Mouse (Mus musculus) forebrain, postnatal 0 days (tissue): ENCODE data around the gene Sh2b3. TPM values are rescaled to one million over a fixed set of nuclear protein-coding genes. Genes with fewer than 3 reads are reported as not detected.

Source experiments
- ATAC-seq: fragments of 200-750 bp; cut with Nextera tagmentation; 2 replicates; pipeline ENCODE4 v1.8.0; 2017; ENCODE audit warnings: mild to moderate bottlenecking, moderate library complexity
- DNase-seq: peaks from one replicate; pipeline ENCODE4 v3.0.0-alpha.2; 2015
- H3K27ac ChIP-seq: fragments of 300-500 bp; sonication (generic); 2 replicates; pipeline ENCODE4 v1.5.1; 2014; ENCODE audit warnings: low read depth, mild to moderate bottlenecking, antibody characterized with exemption, low read length, moderate library complexity, mixed read lengths
- H3K27me3 ChIP-seq: fragments of 300-500 bp; sonication (generic); 2 replicates; pipeline ENCODE4 v1.6.1; 2014; ENCODE audit warnings: mild to moderate bottlenecking, low read length, mixed read lengths; ENCODE audit not compliant: insufficient read depth
- H3K36me3 ChIP-seq: fragments of 300-500 bp; sonication (generic); 2 replicates; pipeline ENCODE4 v1.6.1; 2014; ENCODE audit warnings: mild to moderate bottlenecking, moderate library complexity; ENCODE audit not compliant: insufficient read depth
- H3K4me1 ChIP-seq: fragments of 300-500 bp; sonication (generic); 2 replicates; pipeline ENCODE4 v1.6.1; 2014; ENCODE audit warnings: antibody characterized with exemption; ENCODE audit not compliant: insufficient read depth
- H3K4me2 ChIP-seq: fragments of 300-500 bp; sonication (generic); 2 replicates; pipeline ENCODE4 v1.6.1; 2014; ENCODE audit warnings: low read depth, mild to moderate bottlenecking, moderate library complexity
- H3K4me3 ChIP-seq: fragments of 300-500 bp; sonication (generic); 2 replicates; pipeline ENCODE4 v1.5.1; 2014; ENCODE audit warnings: low read depth, low read length, mixed read lengths
- H3K9ac ChIP-seq: fragments of 300-500 bp; sonication (generic); 2 replicates; pipeline ENCODE4 v1.6.1; 2014; ENCODE audit warnings: mild to moderate bottlenecking
- H3K9me3 ChIP-seq: fragments of 300-500 bp; sonication (generic); 2 replicates; pipeline ENCODE4 v1.6.1; 2016; ENCODE audit warnings: low read length
- CTCF ChIP-seq: sonication (generic); IDR thresholded peaks from 2 replicates; pipeline ENCODE4 v1.5.1; 2016; ENCODE audit warnings: antibody characterized with exemption, control low read depth, low read depth
- WGBS: fragments of 180-500 bp; shearing (Covaris S2); extraction: QIAGEN DNeasy Blood & Tissue Kit; methylation state at CpG from one replicate; pipeline ENCODE4 v1.1.7; 2014; 5-methylcytosine and 5-hydroxymethylcytosine counted together
- polyA plus RNA-seq: library from polyadenylated mRNA; unstranded; fragments of >200 nt; fragmentation: Nextera tagmentation; extraction: Ambion mirVana; gene quantifications from 2 replicates; pipeline ENCODE4 v1.2.1, GENCODE M21; 2015
- total RNA-seq: library from RNA; depleted of rRNA; stranded (reverse); fragments of >200 nt; gene quantifications from 2 replicates; pipeline ENCODE4 v1.2.3, GENCODE M21; 2014

Gene Sh2b3
- total and polyA plus RNA-seq, 2 experiments from 2014 or later, result 6.2 to 14.1 TPM

- H3K4me3 ChIP-seq, result no peak overlapping the region
- H3K9me3 ChIP-seq, result no peaks in the 10 kb centered on the region
- H3K9ac ChIP-seq, result no peak overlapping the region
- H3K27me3 ChIP-seq, result no peaks in the 10 kb centered on the region
- 95% methylated on average over 10 of the region's 10 CpGs for WGBS
- no peak for ATAC-seq
- no peak overlapping the region for H3K4me2 ChIP-seq
- DNase-seq, result no peak
- H3K36me3 ChIP-seq, result peaks cover 78% of the 10 kb centered on the region
- H3K4me1 ChIP-seq, result no peaks in the 10 kb centered on the region
- no peak for TF ChIP-seq CTCF
- H3K27ac ChIP-seq, result no peak overlapping the region
Measured at GRCm38 (mm10) chr5:121813744-121814143, 23.7 kb downstream of the Sh2b3 start.

- no peak overlapping the region for H3K27ac ChIP-seq
- no peaks in the 10 kb centered on the region for H3K9me3 ChIP-seq
- no peak overlapping the region for H3K4me2 ChIP-seq
- DNase-seq (no peak), ATAC-seq (no peak)
- H3K9ac ChIP-seq, result no peak overlapping the region
- H3K27me3 ChIP-seq, result no peaks in the 10 kb centered on the region
- 88% methylated on average over 7 of the region's 7 CpGs for WGBS
- TF ChIP-seq CTCF, result no peak
- no peak overlapping the region for H3K4me3 ChIP-seq
- no peaks in the 10 kb centered on the region for H3K4me1 ChIP-seq
- peaks cover 71% of the 10 kb centered on the region for H3K36me3 ChIP-seq
Measured at GRCm38 (mm10) chr5:121812526-121813243, 24.8 kb downstream of the Sh2b3 start.

GRCm38 (mm10) chr5:121811485-121811931, 25.9 kb downstream of the Sh2b3 start:
- H3K4me1 ChIP-seq, result no peaks in the 10 kb centered on the region
- no peak for TF ChIP-seq CTCF
- H3K36me3 ChIP-seq, result peaks cover 59% of the 10 kb centered on the region
- H3K4me2 ChIP-seq, result no peak overlapping the region
- WGBS, result 90% methylated on average over 5 of the region's 5 CpGs
- H3K9ac ChIP-seq, result no peak overlapping the region
- no peaks in the 10 kb centered on the region for H3K9me3 ChIP-seq
- no peak overlapping the region for H3K4me3 ChIP-seq
- H3K27me3 ChIP-seq, result no peaks in the 10 kb centered on the region
- H3K27ac ChIP-seq, result no peak overlapping the region
- no peak for DNase-seq
- ATAC-seq, result no peak

GRCm38 (mm10) chr5:121810331-121811151, 26.9 kb downstream of the Sh2b3 start:
- Histone ChIP-seq H3K4me1 (no peaks in the 10 kb centered on the region), H3K36me3 (peaks cover 49% of the 10 kb centered on the region), H3K4me3 (no peak overlapping the region), H3K27me3 (no peaks in the 10 kb centered on the region), H3K9ac (no peak overlapping the region), H3K9me3 (no peaks in the 10 kb centered on the region), H3K27ac (no peak overlapping the region), H3K4me2 (no peak overlapping the region)
- DNase-seq, result no peak
- TF ChIP-seq CTCF, result no peak
- 90% methylated on average over 17 of the region's 17 CpGs for WGBS
- no peak for ATAC-seq

GRCm38 (mm10) chr5:121809667-121810224, 27.7 kb downstream of the Sh2b3 start:
- H3K4me3 ChIP-seq, result no peak overlapping the region
- no peak for TF ChIP-seq CTCF
- WGBS, result 74% methylated on average over 5 of the region's 5 CpGs
- no peaks in the 10 kb centered on the region for H3K27me3 ChIP-seq
- H3K9ac ChIP-seq, result no peak overlapping the region
- peaks cover 42% of the 10 kb centered on the region for H3K36me3 ChIP-seq
- no peaks in the 10 kb centered on the region for H3K9me3 ChIP-seq
- ATAC-seq, result no peak
- DNase-seq, result no peak
- H3K4me2 ChIP-seq, result no peak overlapping the region
- no peak overlapping the region for H3K27ac ChIP-seq
- H3K4me1 ChIP-seq, result 0 out of 2 replicates have a peak, but pooled peaks cover 4% of the 10 kb centered on the region

GRCm38 (mm10) chr5:121808202-121808601, 29.2 kb downstream of the Sh2b3 start:
- Histone ChIP-seq H3K36me3 (peaks cover 39% of the 10 kb centered on the region), H3K4me3 (no peak overlapping the region), H3K27me3 (no peaks in the 10 kb centered on the region), H3K4me1 (0 out of 2 replicates have a peak, but pooled peaks cover 4% of the 10 kb centered on the region), H3K27ac (no peak overlapping the region), H3K9ac (no peak overlapping the region), H3K4me2 (no peak overlapping the region), H3K9me3 (no peaks in the 10 kb centered on the region)
- ATAC-seq (no peak), DNase-seq (no peak)
- WGBS, result 89% methylated on average over 2 of the region's 2 CpGs
- no peak for TF ChIP-seq CTCF
